Mouse (Mus musculus) cerebellum, postnatal 10 days (tissue): ENCODE measurements around the gene Lyrm7.
A peak's percentile ranks its signal among the peaks of the same experiment; 100 is the strongest.

Source experiments
- DNase-seq, 2 experiments: peaks; one replicate each; pipeline ENCODE4 v3.0.0; 2021; ENCODE audit warnings: mixed read lengths in 2 of 2

Lyrm7 gene

DNA sequence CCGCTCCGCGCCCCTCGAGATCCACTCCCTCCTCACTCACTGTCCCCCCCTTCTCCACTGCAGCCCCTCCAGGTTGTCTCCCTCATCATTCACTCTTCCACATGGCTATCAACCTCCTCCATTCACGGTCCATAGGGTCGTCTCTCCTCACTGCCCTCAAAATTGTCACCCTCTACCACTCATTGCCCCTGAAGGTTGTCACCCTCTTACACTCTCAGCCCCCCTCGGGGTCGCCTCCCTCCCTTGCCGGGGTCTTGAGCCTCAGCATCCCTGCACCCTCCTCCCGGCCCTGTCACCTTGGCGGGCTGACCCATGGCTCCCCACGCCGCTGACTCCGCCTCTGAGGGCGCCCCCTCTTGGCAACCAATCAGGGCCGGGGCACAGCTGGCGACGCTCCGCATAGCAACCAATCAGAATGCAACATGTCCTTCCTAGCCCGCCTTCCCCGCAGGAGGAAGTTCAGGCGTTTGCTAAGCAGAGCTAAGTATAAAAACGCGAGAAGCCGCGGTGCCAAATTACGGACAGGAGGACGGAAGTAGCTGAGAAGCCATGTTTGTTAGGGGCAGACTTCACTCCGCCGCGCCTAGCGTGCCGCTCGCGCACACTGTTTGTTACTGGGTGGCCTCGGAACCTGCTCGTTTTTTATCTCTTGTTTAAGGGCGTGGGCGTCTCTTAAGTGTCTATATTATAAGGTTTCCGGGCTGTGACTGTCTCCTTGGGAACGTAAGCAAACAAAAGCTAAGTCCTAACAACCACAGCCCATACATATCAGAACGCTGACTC lies at the start of gene Lyrm7:
Gene Lyrm7 (minus strand): TSS at position 661 of the 783 bp plus-strand sequence.
- peak; percentile 99 for DNase-seq

DNA sequence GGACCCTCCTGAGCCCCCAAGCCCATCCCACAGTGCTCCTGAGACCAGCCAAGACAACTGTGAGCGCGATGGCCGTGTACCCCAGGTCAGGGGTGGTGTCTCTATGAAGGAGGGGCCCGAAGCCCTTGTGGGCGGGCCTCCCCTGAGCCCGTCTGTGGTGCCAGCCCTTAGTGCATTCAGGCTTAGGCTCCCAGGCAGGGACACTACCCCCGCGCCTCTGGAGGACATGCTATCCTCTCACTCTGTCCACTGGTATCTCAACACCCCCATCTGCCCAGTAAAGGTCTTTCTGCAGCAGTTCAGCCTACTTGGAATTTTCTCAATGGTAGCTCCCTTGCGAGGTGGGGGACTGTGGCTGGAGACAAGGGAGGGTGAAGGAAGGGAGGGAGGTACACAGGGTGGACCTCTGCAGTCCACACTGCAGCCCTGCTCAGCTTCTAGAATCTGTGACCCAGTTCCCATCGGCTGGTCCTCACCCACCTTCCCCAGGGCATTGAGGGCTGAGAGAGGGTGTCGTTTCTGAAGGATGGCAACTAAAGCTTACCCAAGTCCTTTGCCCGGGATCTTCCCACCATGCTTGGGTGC lies 49.5 kb upstream of the Lyrm7 start:
- DNase-seq = no peak

DNA sequence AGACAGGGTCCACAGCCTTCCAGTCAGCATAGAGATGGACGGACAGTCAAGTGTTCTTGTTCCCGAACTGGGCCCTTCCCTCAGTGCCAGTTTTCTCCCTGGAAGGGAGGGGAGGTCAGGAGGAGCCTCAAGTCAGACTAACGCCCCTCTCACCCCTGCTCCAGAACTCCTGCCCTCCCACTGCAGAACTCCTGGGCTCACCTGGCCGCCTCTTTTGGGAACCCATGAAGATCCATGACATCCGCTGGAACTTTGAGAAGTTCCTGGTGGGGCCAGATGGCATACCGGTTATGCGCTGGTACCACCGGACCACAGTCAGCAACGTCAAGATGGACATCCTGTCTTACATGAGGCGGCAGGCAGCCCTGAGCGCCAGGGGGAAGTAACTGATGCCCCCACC lies 48.6 kb upstream of the Lyrm7 start:
- no peak for DNase-seq

DNA sequence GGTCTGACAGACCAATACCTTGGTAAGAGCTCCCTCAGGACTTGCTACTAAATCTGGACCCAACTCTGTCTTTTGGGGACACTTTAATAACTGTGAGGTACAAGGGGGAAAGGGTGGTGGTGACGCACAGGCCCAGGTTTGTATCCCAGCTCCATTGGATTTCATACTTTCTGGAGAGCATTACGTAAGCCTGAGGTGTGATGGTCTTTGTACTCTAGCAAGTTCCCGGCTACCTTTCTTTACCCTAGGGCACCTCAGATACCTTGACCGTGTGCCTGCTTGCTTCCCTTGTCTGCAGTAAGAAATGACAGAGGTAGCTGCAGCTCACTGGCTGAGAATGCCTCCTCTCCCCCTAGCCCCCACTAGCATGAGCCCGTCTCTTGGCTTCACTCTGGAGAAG lies 46.5 kb upstream of the Lyrm7 start:
- DNase-seq = no peak

DNA sequence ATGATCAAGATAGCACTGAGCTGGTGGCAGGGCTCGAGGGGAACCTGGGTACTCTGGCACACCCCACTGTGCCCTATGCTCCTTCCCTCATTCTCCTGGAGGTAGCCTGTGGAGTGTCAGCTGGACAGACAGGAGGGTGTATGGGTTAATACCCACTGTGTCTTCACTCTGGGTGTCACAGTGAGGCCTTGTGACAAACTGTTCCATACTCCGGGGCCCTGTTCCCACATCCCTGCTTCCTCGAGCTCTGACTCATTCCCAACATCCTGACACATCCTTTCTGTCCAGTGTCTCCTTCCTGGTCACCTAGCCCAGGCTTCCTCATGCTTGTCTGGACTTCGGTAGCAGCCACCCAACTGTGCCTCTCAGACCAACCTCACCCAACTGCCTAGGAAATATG lies 45.8 kb upstream of the Lyrm7 start:
- DNase-seq = no peak

DNA sequence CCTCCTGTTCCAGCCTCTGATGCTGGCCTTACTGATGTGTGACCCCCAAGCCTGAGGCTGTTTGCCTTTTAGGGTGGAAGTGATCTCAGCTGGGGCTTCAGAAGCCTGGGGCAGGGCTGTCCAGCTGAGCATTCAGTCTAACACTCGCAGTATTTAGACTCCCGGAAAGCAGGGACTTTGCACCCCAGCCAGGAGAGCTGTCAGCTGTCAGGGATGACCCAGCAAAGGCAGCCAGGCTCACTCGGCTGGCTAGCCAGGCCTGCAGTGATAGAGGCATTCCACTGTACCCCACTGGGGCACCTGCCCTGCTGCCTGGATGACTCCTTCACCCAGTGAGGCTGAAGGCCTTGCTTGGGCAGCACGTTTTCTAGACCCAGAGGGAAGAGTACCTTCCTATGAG lies 45.2 kb upstream of the Lyrm7 start:
- DNase-seq = no peak

DNA sequence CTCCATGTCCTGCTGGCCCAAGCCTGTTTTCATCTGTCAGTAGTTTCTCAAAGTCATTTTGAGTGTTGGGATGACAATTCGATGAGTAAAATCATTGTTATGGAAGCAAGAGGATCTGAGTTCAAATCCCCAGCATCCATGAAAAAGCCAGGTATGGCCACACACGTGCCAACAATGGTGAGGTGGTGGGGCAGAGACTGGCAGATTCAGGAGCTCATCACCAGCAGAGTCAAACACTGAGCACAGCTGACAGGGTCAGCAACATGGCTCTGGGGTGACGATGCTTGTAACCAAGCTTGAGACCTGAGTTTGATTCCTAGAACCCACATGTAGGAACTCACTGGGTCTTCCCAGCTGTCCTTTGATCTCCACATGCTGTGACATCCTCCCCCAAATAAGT lies 44.4 kb upstream of the Lyrm7 start:
- DNase-seq = no peak

DNA sequence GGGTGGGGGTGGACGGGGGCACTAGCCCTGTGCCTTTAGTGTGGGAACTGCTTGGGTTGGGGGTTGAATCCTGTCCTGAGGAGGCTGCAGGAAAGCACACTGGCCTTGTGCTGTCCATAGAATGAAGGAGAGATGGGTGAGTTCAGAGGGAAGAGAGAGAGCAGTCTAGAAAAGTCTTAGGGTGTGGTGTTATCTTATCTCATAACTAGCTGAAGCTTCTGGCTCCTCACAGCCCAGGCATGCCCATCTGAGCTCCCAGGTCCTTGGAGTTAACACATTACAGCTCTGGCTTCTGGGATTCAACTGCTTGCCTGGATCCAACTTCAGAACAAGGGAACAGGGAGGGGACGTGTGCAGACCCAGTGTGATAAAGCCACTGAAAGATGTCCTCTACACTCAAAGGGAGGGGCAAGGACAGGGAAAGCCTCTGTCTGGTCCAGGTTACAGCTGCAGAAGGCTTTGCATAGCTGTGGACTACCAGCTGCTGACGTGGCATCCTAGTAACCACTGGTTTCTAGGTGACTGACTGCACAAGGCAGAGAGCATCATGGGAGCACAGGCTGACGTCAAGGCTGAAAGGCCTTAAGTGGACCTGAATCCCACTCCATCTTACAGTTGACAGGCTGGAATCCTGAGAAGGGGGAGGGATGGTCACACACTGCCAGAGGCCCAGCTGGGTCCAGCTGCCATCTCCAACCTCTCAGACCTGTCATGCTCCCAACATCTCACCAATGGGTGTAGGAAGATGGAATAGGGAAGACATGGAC lies 43.4 kb upstream of the Lyrm7 start:
- DNase-seq = no peak

DNA sequence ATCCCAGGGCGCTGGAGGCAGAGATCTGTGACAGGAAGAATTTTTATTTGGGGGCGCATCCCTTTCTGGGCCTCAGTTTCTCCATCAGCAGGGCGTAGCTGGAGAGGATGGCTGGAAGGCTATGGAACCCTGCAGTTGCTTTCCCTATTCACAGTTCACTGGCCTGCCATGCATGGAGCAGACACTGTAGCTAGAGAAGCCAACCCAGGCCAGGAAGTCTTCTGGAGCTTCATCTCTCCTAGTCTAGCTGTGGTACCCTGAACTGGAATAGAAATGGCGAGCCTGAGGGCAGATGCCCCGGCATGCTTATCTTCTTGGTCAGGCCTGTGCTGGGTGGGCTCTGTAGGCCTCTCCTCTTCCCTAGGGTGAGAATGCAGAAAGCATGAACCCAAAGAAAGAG lies 42.6 kb upstream of the Lyrm7 start:
- no peak for DNase-seq

DNA sequence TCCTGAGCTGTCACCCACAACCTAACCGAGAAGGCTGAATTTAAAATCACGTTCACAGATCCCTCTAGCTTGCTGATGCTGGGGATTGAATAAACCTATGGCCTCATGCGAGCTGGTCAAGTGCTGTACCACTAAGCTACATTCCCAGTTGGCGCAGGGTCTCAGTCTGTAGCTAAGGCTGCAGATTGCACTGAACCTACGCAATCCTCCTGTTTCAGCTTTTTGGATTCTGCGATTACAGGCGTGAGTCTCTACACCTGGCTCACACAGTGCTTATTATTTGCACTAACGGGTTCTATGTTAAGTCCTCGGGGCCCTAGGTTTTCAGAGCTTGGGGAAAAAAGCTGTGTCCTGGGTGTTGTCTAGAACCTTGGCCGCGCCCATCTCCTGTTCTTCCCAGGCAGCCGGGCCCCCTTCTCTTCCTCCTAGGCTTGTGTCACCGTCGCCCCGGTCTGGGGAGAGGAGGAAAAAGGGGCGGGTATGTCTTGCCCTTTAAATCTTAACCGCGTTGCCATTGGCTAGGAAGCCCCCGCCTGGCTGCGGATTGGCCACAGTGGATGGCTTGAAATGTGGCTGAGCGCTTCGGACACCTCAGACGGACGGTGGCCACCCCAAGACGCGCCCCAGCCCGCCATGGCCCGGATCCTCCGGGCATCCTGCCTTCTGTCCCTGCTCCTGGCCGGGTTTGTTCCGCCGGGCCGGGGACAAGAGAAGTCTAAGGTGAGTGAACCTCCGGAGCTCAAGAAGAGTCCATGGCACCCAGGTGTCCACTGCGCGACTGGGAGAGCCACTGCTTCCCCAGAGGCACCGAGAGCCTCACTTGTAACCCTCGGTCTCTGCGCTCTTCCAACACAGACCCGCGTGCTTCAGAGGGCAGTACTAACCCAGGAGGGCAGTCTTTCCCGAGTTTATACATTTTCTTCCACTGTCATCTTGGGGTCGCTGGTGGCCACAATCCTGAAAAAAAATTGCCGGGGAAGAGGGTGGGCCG lies 41.9 kb upstream of the Lyrm7 start, which contains the start of gene Gpx3:
Gene Gpx3 (plus strand): TSS at position 121 of the 991 bp plus-strand sequence.
- peak; percentile 85 for DNase-seq

DNA sequence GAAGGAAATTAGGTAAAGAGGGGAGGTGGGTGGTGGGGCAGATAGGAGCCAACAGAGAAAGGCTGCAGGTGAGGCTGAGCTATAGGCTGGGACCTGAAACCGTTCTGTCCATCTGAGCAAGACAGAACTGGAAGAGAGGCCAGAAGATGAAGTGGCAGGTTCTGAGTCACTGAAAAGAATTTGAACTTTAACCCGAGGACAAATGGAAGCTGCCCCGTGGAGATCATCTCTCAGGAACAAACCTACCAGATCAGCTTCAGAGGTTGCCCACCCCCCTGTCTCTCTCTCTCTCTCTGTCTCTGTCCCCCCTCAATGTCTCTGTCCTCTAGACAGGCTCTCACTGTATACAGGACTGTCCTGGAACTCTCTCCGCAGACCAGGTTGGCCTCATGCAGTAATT lies 38.9 kb upstream of the Lyrm7 start:
- no peak for DNase-seq

DNA sequence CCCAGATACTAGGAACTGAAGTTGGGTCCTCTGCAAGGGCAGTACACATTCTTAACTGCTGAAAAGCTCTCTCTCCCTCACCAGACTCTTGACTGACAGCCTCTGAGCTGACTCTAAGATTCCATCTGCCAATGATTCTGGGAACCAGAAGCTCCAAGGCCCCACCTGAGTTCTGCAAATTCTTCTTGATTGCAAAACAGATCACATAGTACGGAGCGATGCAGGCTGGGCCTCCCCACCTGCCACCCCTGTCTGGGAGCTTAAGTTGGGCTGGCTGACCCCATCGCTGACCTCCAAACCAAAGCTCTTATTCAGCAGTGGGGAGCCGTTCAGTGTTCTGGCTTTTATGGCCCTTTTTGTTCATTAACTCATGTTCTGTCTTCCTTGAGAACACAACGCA lies 36.8 kb upstream of the Lyrm7 start:
- no peak for DNase-seq

DNA sequence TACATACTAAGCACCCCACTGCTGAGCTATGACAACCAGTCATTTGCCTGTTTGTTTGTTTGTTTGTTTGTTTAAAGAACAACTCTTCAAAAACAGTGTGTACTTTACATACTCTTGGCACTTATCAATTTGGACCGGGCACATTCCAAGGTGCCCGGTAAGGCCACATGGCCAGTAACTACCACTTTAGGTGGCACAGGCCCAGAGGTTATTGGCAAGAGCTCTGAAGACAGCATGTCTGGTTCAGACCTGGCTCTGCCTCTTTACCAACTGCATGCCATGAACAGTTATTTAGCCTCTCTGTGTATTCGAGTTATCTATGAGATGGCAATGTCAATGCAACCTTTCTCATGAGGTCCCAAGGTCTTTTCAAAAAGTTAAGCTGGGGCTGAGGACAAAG lies 35.9 kb upstream of the Lyrm7 start:
- peak; percentile 71 to 78 for DNase-seq

DNA sequence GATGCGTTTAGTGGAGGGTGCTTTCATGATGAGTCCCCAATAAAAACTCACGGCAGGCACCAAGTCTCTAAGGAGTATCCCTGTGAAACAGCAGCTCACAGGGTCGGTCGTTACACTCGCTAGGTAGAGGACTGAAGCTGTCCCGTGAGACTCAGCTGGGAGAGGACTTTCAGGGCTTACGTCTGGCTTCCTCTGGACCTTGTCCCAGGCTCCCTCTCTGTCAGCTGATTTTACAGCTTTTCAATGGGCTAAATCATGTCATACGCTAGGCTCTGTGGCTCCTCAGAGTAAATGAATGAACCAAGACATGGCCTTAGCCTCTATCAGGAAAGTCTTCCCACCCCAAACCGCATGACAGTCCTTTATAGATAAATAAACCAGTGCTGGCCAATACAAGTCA lies 33.9 kb upstream of the Lyrm7 start:
- no peak for DNase-seq

DNA sequence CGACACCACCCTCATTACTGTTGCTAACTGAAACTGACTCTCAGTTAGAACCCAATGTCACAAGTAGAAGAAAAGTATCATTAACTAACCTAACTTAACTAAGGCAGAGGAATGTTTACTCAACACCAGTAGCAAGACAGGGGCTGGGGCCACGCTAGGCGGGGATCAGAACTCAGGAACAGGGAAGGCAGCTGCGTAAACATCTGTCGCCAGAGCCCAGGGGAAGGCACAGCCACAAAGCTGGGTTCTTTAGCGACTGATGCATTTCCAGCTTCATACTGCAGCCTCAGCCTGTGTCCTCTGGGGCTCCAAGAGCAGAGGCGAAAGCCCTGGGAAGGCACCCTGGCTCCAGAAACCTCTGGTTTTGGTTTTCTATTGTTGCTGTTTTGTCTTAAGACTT lies 31.4 kb upstream of the Lyrm7 start:
- DNase-seq = no peak

DNA sequence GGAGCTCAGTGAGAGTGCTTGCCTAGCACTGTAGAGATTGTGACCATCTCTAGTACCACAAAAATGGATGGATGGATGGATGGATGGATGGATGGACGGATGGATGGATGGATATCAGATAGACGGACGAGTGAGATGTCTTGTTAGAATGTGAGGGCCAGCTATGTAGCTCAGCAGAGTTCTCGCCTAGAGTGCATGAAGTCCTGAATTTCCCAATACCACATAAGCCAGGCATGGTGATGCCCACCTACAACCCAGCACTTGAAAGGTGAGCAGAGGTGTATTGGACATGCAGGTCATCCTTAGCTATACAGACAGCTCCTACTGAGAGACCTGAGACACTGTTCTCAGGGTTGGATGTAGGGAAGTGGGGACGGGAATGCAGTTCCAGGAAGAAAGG lies 30.6 kb upstream of the Lyrm7 start:
- DNase-seq = no peak

DNA sequence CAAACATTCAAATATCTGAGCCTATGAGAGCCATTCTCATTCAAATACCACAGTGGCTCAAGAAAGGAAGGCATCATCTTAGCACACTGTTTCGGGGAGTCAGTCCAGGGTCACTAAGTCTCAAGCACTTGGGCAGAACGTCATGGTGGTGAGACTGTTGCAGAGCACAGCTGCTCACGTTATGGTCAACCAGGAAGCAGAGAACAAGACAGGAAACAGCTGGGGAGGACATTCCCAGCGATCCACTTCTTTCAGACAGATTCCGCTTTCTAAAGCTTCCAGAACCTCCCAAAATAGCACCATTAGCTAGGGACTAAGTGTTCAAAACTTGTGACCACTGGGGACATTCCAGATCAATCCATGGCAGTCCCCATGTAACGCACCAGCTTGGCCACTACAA lies 27.2 kb upstream of the Lyrm7 start:
- no peak for DNase-seq

DNA sequence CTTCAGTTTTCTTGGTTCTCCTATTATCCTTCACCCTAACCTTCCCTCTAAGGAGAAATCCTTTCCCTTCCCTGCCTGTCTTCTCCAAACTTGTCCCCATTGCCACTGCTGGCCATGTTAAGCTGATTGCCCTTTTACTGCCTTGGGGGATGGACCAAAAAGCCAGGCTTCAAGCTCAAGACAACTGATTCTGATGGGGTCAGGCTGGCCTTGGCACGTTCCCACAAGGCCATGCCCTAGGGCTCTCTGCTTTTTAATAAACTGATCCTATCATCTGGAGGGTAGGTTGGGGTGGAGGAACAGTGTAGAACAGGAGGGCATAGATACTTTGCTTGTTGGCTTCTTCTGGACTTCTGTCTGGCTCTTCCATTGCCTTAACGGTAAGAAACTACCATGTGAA lies 24.7 kb upstream of the Lyrm7 start:
- no peak for DNase-seq

DNA sequence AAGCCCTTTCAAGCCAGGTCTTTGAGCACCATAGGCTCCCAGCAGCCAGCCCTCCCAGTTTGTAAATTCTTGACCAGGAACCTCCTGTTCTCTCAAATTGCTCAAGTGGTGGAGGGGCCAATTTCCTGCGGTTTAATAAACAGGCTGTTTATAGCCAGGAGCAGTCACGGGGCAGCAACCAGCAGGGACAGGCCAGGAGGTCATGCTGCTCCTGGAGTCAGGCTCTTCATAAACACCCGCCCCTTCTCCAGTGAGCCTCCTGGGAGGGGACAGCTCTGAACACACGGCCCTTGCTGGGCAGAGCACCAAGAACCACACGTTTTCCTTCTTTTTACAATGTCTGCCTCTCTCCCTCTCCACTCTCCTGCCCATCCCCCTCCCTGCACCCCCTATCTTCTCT lies 24.2 kb upstream of the Lyrm7 start:
- peak in 1 of 2 experiments; percentile 22 for DNase-seq

DNA sequence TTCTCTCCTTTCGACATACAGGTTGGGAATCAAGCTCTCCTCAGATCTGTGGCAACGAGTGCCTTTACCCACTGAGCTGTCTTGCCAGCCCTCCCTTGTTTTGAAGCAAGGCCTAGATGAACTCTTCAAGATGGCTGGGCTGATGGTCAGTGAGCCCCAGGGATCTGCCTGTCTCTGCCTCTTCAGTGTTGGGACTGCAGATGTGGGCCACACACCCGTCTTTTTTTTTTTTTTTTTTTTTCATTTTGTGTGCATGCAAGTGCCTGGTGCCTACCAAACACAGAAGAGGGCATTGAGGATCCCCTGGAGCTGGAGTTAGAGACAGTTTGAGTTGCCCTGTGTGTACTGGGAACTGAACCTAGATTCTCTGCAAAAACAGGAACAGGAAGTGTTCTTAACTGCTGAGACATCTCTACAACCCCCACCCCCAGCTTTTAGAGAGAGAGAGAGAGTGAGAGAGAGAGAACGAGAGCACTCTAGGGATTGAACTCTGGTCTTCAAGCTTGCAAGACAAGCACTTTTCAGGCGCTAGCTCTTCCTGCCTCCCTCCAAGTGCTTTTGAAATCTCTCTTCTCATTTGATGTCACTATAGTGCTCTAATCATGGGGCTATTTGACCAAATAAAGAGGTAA lies 23.6 kb upstream of the Lyrm7 start:
- DNase-seq = no peak

DNA sequence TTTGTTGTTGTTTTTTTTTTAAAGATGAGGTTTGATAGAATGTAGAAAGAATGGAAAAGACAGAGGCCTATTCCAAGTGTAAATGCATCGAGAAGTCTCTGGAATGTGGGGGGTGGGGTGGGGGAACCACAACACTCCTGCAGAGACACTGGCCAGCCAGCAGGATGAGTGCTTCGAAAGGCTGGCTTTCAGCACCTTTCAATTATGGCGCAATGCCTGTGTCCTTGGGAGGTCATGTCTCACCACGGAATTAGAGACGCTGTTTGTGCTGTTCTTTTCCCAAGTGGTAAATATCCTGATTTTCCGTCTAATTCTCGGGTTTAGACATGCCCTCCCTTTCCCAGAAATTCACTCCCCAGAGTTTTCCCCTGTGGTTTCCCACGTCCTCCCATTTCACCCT lies 22.0 kb upstream of the Lyrm7 start:
- DNase-seq = no peak

DNA sequence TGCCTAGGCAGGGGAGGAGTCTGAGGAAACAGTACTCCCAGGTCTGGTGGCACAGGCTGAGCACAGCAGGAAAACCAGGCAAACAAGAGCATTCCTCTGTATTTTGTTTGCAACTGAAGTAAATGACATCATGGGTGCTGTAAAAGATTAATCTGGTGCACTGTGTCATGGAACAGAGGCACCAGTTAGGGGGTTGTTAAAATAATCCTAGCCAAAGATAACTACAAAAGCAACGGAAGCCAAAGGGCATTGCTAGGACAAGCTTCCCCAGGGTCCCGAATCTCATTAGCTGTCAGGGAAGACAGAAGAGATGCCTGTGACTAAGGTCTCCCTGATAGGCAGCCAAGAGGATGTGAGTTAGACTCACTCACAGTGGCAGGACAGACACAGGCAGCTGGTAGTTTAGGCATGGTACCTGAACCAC lies 20.3 kb upstream of the Lyrm7 start:
- DNase-seq = no peak
